Mouse (Mus musculus): ENCODE measurements at regions not wholly inside any gene's neighbourhood (a gene's known extent, or its start where the extent isn't known, plus 50 kb on each side); places are given as distances from the start of the nearest gene placed in this dataset.

GRCm38 (mm10) chr13:110911866-110912265 lies 342.9 kb upstream of the Actbl2 start:
- TF ChIP-seq POLR2A (IDR thresholded peaks at IDR 0.05; ENCODE audit: borderline replicate concordance, insufficient read depth, low read length) (no peak), CTCF (IDR thresholded peaks at IDR 0.05; ENCODE audit: borderline replicate concordance, insufficient read depth, low read depth, low read length) (no peak)
